Mouse (Mus musculus): ENCODE data around the gene Ptbp1.

DNA sequence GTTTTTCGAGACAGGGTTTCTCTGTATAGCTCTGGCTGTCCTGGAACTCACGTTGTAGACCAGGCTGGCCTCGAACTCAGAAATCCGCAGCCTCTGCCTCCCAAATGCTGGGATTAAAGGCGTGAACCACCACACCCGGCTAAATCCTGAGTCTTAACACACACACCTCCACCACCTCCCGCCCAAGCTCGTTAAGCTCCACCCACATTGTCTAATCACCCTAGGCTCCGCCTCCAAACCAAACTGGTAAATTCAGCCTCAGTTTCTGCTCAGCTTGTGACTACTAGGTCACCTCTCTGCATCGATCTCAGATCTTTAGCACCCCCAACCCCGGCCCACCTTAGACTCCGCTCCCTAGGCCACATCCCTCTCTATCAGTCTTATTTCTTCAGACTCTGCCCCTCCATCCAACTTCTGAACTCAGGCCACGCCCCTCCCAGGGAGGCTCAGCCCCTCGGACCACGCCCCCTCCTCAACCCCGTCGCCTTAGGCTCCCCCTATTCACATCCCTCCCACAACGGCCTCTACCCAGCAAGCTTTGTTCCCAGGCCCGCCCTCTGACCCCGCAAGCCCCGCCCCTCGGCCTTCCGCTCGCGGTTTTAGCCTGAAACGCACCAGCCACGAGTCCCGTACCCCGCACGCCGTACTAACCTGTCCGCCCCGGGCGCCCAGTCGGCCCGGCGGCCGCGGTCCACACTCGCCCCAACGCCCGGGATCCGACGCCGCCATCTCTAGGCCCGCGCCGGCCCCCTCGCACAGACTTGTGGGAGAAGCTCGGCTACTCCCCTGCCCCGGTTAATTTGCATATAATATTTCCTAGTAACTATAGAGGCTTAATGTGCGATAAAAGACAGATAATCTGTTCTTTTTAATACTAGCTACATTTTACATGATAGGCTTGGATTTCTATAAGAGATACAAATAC lies 54.2 kb downstream of the Ptbp1 start, which contains the start of gene Med16:
- TF ChIP-seq CTCF (IDR thresholded peaks at IDR 0.05; ENCODE audit: extremely low read depth, insufficient read length, insufficient replicate concordance, low read depth, low read length) (no peak), POLR2A (IDR thresholded peaks at IDR 0.05; ENCODE audit: low read depth, low read length) (no peak; the same call in none of the 2 replicates)
